Mouse (Mus musculus) urinary bladder, adult 18-20 months (tissue): ENCODE measurements around the gene H2afv.

Source experiments
- DNase-seq, 2 experiments: peaks; one replicate each; pipeline ENCODE4 v3.0.0; 2022; ENCODE audit warnings: low spot score in 2 of 2, mixed read lengths in 2 of 2

Gene H2afv

GRCm38 (mm10) chr11:6390376-6391053, 53.7 kb downstream of the H2afv start:
- DNase-seq = no peak

DNA sequence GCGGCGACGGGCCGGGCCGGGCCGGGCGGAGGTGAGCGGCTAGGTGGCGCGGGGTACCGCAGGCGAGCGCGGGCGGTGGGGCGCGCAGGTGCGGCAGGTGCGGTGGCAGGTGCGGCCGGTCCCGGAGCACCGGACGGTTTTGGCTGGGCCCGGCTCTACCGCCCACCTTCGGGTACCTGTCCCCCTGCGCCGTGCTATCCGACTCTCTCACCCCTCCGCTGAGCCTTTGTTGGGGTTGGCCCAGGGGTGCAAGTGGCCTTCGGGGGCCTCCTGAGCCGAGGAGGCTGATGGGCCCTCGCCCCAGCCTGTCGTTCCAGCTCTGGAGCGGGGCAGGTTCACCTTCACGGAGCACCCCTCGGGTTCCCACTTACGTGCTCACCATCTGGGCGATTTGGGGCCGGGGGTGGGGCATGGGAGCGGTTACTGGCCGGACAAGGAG, 54.7 kb downstream of the H2afv start:
- DNase-seq = no peak

GRCm38 (mm10) chr11:6388726-6389413, 55.4 kb downstream of the H2afv start, which contains the start of gene Zmiz2:
Gene Zmiz2 (plus strand): TSS chr11:6389074.
- peak; percentile 94 to 97 for DNase-seq

- no peak for DNase-seq
Measured at GRCm38 (mm10) chr11:6388126-6388725, 56.0 kb downstream of the H2afv start.

DNA sequence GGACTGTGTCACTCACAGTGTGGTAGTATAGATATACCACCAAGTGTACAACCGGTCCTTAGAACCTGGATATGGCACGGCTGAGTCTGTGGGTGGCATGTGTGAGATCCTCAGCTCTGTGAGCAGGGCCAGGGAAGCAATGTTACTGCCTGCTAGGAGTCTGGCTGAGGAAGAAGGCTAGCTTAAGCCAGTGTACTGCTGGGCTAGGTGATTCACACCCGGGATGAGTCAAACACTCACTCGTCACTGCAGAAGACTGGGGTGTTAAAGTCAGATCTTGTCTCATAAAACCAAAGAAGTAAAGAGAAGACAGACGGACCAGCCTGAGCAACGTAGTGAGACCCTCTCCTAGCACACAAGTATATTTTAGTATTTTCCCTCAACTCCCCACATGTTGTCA, 63.3 kb downstream of the H2afv start:
- DNase-seq = no peak
